Mouse (Mus musculus) C2C12 (cell line): ENCODE measurements at regions not wholly inside any gene's neighbourhood (a gene's known extent, or its start where the extent isn't known, plus 50 kb on each side); places are given as distances from the start of the nearest gene placed in this dataset.

Experiments
- CTCF ChIP-seq: IDR thresholded peaks from one replicate; pipeline ENCODE4 v1.5.1; 2011; ENCODE audit not compliant: control insufficient read depth, insufficient read depth, insufficient read length
- FOSL1 ChIP-seq: IDR thresholded peaks from one replicate; pipeline ENCODE4 v1.8.0; 2011; ENCODE audit warnings: mild to moderate bottlenecking, low read length; ENCODE audit not compliant: poor library complexity, insufficient read depth, severe bottlenecking
- MAX ChIP-seq: IDR thresholded peaks from one replicate; pipeline ENCODE4 v1.6.1; 2011; ENCODE audit warnings: mild to moderate bottlenecking, control low read depth
- USF1 ChIP-seq: IDR thresholded peaks from one replicate; pipeline ENCODE4 v1.6.1; 2011; ENCODE audit warnings: low read depth, mild to moderate bottlenecking, control low read depth, moderate library complexity

DNA sequence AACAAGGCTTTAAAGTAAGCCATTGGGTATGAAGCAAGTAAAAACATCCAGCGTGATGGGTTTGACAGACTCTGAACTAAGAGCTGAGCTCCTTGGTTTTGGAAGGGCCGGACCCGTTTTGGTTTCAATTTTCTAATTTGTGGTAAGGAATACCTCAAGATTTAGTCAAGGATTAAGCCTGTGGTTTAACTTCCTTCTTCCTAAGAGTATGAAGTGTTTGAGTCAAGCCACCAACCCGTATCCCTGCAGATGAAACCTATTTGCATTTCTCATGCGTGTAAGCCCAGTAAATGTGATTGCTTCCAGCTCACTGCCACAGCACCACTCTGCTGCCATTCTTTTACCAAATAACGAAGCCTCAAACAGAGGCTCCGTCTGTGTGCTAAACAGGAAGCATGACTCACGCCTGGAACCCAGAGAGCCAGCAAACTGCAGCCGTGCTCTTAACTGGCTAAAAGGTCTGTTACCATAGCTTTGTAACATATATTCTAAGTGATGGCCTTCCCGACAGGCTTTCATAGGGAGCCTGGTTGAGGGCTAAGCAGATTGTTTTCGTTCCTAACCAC is 149.7 kb downstream of the Etv1 start:
- no peak for TF ChIP-seq CTCF
- no peak for TF ChIP-seq FOSL1
- no peak for TF ChIP-seq MAX
- TF ChIP-seq USF1 = no peak
